Comparison of ENCODE assay signal across 8 mouse cellular contexts in the genomic region with DNA sequence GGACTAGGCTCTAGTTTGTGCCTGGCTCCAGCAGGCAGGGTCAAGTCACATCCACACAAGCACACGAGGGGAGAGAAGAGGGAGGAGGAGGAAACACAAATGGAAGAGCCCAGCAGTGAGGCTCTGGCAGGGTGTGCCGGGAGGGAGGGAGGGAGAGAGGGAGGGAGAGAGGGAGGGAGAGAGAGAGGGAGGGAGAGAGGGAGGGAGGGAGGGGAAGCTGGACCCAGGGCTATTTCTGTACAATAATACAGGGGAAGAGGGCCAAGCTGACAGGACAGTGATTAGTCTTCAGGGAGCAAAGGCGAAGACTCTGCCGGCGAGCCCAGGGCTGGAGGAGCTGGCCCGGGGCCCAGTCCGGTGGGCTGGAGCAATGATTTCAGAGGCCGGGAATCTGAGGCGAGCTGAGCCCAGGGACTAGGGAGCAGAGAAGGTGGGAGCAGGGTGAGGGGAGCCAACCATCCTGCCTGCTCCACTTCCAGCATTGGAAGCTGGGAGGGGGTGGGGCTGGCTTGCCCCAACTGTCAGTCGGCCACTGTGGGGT.
A peak's percentile ranks its signal among the peaks of the same experiment; 100 is the strongest.
DNase-seq lines count a peak whose midpoint lies in the region; ATAC-seq and TF ChIP-seq lines count a peak whose summit lies in the region.

No protein-coding gene starts in this region.

- no peak overlapping the region for H3K9ac ChIP-seq in forebrain, embryonic 15.5 days (replicated peaks)
- no peak overlapping the region for H3K9ac ChIP-seq in hindbrain, embryonic 15.5 days
- no peak overlapping the region for H3K9ac ChIP-seq in liver, adult 2 months (ENCODE audit: low read depth, low read length)

- H3K4me2 ChIP-seq in forebrain, embryonic 15.5 days (replicated peaks): no peak overlapping the region
- no peak overlapping the region for H3K4me2 ChIP-seq in hindbrain, embryonic 15.5 days

- no peaks in the 10 kb centered on the region for H3K9me3 ChIP-seq in forebrain, embryonic 15.5 days
- no peaks in the 10 kb centered on the region for H3K9me3 ChIP-seq in hindbrain, embryonic 15.5 days

- peaks cover 3% of the 10 kb centered on the region; the same call in 1 of the 2 replicates for H3K4me1 ChIP-seq in forebrain, embryonic 15.5 days
- 0 out of 2 replicates have a peak, but pooled peaks cover 4% of the 10 kb centered on the region for H3K4me1 ChIP-seq in hindbrain, embryonic 15.5 days (replicated peaks)
- H3K4me1 ChIP-seq in liver, adult 2 months (ENCODE audit: control insufficient read depth, insufficient read depth, low read length): no peaks in the 10 kb centered on the region

- no peak for TF ChIP-seq POLR2A in liver, adult 2 months (IDR thresholded peaks at IDR 0.05; ENCODE audit: extremely low read depth, insufficient read depth, low read length)

- 16% methylated on average over 8 of the region's 10 CpGs for WGBS in forebrain, embryonic 15.5 days
- WGBS in hindbrain, embryonic 15.5 days: 27% methylated on average over 9 of the region's 10 CpGs
- WGBS in liver, adult 2 months: 43% methylated on average over 8 of the region's 10 CpGs

- no peaks in the 10 kb centered on the region for H3K79me2 ChIP-seq in liver, adult 2 months (ENCODE audit: control insufficient read depth, insufficient read depth, low read length)

- H3K36me3 ChIP-seq in forebrain, embryonic 15.5 days: no peaks in the 10 kb centered on the region
- no peaks in the 10 kb centered on the region for H3K36me3 ChIP-seq in hindbrain, embryonic 15.5 days
- H3K36me3 ChIP-seq in liver, adult 2 months (ENCODE audit: control insufficient read depth, insufficient read depth, low read length): no peaks in the 10 kb centered on the region

- H3K27ac ChIP-seq in forebrain, embryonic 15.5 days (replicated peaks): peak overlapping the region; percentile 48
- H3K27ac ChIP-seq in hindbrain, embryonic 15.5 days (replicated peaks): peak overlapping the region; percentile 45
- H3K27ac ChIP-seq in liver, adult 2 months (replicated peaks; ENCODE audit: insufficient read depth, low read depth, low read length): 0 out of 2 replicates have a peak overlapping the region, but pooled peaks have one; percentile 60

- H3K27me3 ChIP-seq in forebrain, embryonic 15.5 days: 0 out of 2 replicates have a peak, but pooled peaks cover 2% of the 10 kb centered on the region
- H3K27me3 ChIP-seq in hindbrain, embryonic 15.5 days: peaks cover 39% of the 10 kb centered on the region; the same call in 1 of the 2 replicates
- no peaks in the 10 kb centered on the region for H3K27me3 ChIP-seq in liver, adult 2 months (ENCODE audit: control insufficient read depth, insufficient read depth, low read length)

- ATAC-seq in forebrain, embryonic 15.5 days (replicated peaks): peak; percentile 72
- peak; percentile 72 for ATAC-seq in hindbrain, embryonic 15.5 days (ENCODE audit: low FRiP score, low read depth)

- TF ChIP-seq CTCF in liver, adult 2 months (IDR thresholded peaks at IDR 0.05; ENCODE audit: low read depth, low read length): no peak

- no peak overlapping the region for H3K4me3 ChIP-seq in forebrain, embryonic 15.5 days
- no peak overlapping the region for H3K4me3 ChIP-seq in hindbrain, embryonic 15.5 days
- no peak overlapping the region for H3K4me3 ChIP-seq in liver, adult 2 months (ENCODE audit: insufficient read depth, low read depth, low read length)

- peak; percentile 59 for DNase-seq in adrenal gland, postnatal 14 days
- no peak for DNase-seq in adrenal gland, adult 8-10 months
- peak; percentile 0 for DNase-seq in liver, adult 2 months (ENCODE audit: extremely low read depth, low read depth, low spot score)
- peak; percentile 22 for DNase-seq in retina, embryonic 14.5 days (ENCODE audit: low spot score)
- DNase-seq in thymus, postnatal 4 days: no peak
- no peak for DNase-seq in layer of hippocampus, adult 9-10 months (ENCODE audit: low spot score)

Comparison
In these comparisons a context has a peak if more than half of its experiments do, and no peak if none do; other contexts are left out.
1. DNase-seq: peak in adrenal gland, postnatal 14 days (single experiment), liver, adult 2 months (single experiment) and retina, embryonic 14.5 days (single experiment); none in adrenal gland, adult 8-10 months (single experiment), thymus, postnatal 4 days (single experiment) and layer of hippocampus, adult 9-10 months (single experiment).
2. Peak in every context shown above with its lines, with median percentiles within 50 percentile points of each other: H3K27ac ChIP-seq.